Mouse (Mus musculus) bone marrow, adult 2 months (tissue): Measurements from ENCODE around the gene Olfr986.

Experiments
- CTCF ChIP-seq: fragments of 200-500 bp; IDR thresholded peaks from 2 replicates; pipeline ENCODE4 v1.5.1; 2011; ENCODE audit warnings: low read length, control low read depth; ENCODE audit not compliant: control insufficient read depth, insufficient read depth
- POLR2A ChIP-seq: fragments of 200-500 bp; IDR thresholded peaks from 2 replicates; pipeline ENCODE4 v1.6.1; 2011; ENCODE audit warnings: low read depth, mild to moderate bottlenecking, control low read depth, low read length, borderline replicate concordance; ENCODE audit not compliant: control insufficient read depth

GRCm38 (mm10) chr9:40155118-40155644 is 25.5 kb upstream of the Olfr986 start:
- TF ChIP-seq POLR2A = no peak
- TF ChIP-seq CTCF = no peak
